Mouse (Mus musculus) monocyte, adult 59 days (primary cell): Measurements from ENCODE around the gene Vmn1r55. TPM values are rescaled to one million over a fixed set of nuclear protein-coding genes. Genes with fewer than 3 reads are reported as not detected.

Experiments
- total RNA-seq, 2 experiments: library from RNA; stranded (reverse); gene quantifications; one replicate each; pipeline ENCODE4 v1.2.4; 2023

The Vmn1r55 gene
- total RNA-seq = not detected

DNA sequence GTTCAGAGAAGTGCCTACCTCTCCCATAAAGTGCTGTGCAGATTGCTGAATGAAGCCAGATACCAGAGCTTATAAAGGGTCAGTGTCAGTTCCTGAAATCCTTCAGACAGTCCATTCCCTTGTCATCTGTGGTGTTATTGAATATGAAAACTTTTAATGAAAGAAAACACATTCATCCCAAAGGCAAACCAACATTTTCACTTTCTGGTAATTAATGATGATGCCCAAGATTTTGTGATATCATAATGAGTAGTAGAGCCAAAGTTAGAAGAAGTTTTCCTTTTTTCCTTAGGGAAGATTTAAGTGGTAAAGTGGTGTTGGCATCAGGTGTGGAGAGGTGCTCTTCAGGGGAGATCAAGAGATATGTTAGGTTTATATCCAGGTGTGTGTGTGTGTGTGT, at the start of gene Vmn1r55:
TSS of gene Vmn1r55 (minus strand) at position 101 of the 400 bp plus-strand sequence.

DNA sequence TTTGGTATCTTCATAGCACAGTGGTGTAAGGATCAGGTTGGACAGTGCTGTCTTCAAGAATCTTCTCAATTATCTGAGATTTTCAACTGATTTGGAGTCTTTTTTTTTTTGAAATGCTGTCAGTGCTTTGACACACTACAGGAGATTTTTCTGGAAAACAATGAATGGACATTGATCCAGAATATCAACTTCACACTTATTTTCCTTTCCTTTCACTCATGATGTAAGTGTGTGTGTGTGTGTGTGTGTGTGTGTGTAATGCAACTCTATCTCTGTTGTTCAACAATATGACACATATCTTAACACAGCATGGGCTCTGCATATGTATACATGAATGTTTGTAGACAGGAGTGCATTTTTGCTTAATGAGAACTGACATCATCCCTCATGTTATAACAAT, 47.2 kb upstream of the Vmn1r55 start, which contains the start of gene Vmn1r56:
TSS of gene Vmn1r56 (minus strand) at position 101 of the 400 bp plus-strand sequence.

DNA sequence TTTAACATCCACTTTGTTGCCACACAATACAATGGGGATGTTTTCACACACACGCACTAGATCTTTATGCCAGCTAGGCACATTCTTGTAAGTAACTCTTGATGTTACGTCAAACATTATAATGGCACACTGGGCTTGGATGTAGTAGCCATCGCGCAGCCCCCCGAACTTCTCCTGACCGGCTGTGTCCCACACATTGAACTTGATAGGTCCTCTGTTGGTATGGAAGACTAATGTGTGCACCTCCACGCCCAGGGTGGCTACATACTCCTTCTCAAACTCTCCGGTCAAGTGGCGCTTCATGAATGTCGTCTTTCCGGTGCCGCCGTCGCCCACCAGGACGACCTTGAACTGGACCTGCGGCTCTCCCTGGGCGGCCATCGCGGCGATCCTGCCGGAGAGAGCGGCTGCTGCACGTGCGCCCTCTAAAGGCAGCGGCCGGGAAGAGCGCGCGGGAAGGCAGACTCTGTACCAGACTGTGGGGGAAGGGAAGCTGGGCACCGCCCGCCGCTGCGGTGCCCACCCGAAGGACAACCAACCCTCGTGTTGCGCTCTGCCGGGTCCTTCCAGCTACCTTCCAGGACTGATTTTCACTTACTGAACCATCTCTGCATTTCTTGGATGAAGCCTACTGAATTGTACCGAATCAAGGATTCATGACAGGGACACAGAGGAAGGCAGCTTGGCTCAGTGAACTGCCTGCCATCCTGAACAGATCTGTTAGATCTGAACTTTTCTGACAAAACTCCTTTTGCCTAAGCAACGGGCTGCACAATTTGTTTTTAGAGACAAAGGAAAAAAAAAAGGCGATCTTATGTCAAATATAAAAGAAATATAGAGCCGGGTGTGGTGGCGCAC, 23.7 kb downstream of the Vmn1r55 start, which contains the start of gene Rasl2-9:
TSS of gene Rasl2-9 (minus strand) at position 402 of the 858 bp plus-strand sequence.

GRCm38 (mm10) chr7:5116850-5117249, 32.6 kb downstream of the Vmn1r55 start, which contains the start of gene Rfpl4:
Rfpl4 (minus strand) TSS chr7:5116950.

GRCm38 (mm10) chr7:5080010-5080751, 69.3 kb downstream of the Vmn1r55 start, which contains the start of gene Epn1:
Epn1 (plus strand) TSS chr7:5080235.

Other genes with a start within 250 kb of the Vmn1r55 start
- not detected for gene Gm36210, start 243.2 kb downstream of the Vmn1r55 start, total RNA-seq
- 10 to 100 TPM; 17.1 to 18.6 TPM for gene Zfp628, start 234.5 kb downstream of the Vmn1r55 start, total RNA-seq
- gene Nat14, start 227.6 kb downstream of the Vmn1r55 start, total RNA-seq = 1 to 10 TPM; 3.6 to 6.4 TPM
- under 1 TPM in 1 of 2 experiments, not detected in 1; 0.12 TPM for gene Ssc5d, start 223.9 kb downstream of the Vmn1r55 start, total RNA-seq
- not detected for gene Sbk2, start 185.3 kb downstream of the Vmn1r55 start, total RNA-seq
- not detected for gene Sbk3, start 178.5 kb downstream of the Vmn1r55 start, total RNA-seq
- gene Zfp579, start 153.5 kb downstream of the Vmn1r55 start, total RNA-seq = 1 to 10 TPM; 6.0 to 6.5 TPM
- gene Zfp524, start 135.3 kb downstream of the Vmn1r55 start, total RNA-seq = 10 to 100 TPM; 16.2 to 20.5 TPM
- gene Fiz1, start 135.0 kb downstream of the Vmn1r55 start, total RNA-seq = 10 to 100 TPM; 35.3 to 42.1 TPM
- gene Gm44973, start 134.2 kb downstream of the Vmn1r55 start, total RNA-seq = not detected
- 10 to 100 TPM; 29.5 to 31.5 TPM for gene Zfp865, start 129.3 kb downstream of the Vmn1r55 start, total RNA-seq
- 1 to 10 TPM in 1 of 2 experiments, under 1 TPM in 1; 0.86 to 1.5 TPM for gene Ccdc106, start 129.1 kb downstream of the Vmn1r55 start, total RNA-seq
- gene 4632433K11Rik, start 115.6 kb downstream of the Vmn1r55 start, total RNA-seq = under 1 TPM in 1 of 2 experiments, not detected in 1; 0.76 TPM
- gene Zfp784, start 111.2 kb downstream of the Vmn1r55 start, total RNA-seq = 1 to 10 TPM; 3.2 to 3.4 TPM
- 1 to 10 TPM in 1 of 2 experiments, not detected in 1; 1.3 TPM for gene Zfp580, start 98.1 kb downstream of the Vmn1r55 start, total RNA-seq
- 100 to 1,000 TPM; 287 to 299 TPM for gene U2af2, start 87.5 kb downstream of the Vmn1r55 start, total RNA-seq
- 100 to 1,000 TPM; 235 to 258 TPM for gene Epn1, start 69.4 kb downstream of the Vmn1r55 start, total RNA-seq
- gene Rfpl4, start 32.7 kb downstream of the Vmn1r55 start, total RNA-seq = not detected
- gene Rasl2-9, start 23.7 kb downstream of the Vmn1r55 start, total RNA-seq = under 1 TPM; 0.55 to 0.66 TPM
- gene Vmn1r56, start 47.1 kb upstream of the Vmn1r55 start, total RNA-seq = not detected
- gene Vmn1r57, start 68.8 kb upstream of the Vmn1r55 start, total RNA-seq = not detected
- gene Gm5065, start 200.9 kb upstream of the Vmn1r55 start, total RNA-seq = not detected
- gene Nlrp2, start 201.4 kb upstream of the Vmn1r55 start, total RNA-seq = not detected